Mouse (Mus musculus) ovary, postnatal 36 days (tissue): ENCODE results near the gene Pign.

Source experiments
- DNase-seq: peaks from one replicate; pipeline ENCODE4 v3.0.0; 2022; ENCODE audit warnings: low spot score, mixed read lengths

The Pign gene

GRCm38 (mm10) chr1:105663171-105663961, at the start of gene Pign, which contains the start of gene Relch:
TSS of gene Pign (minus strand) at chr1:105663677.
TSS of gene Relch (plus strand) at chr1:105663861.
- peak; percentile 95 for DNase-seq

- DNase-seq = no peak
These were observed 49.3 kb upstream of the Pign start for GRCm38 (mm10) chr1:105712822-105713221.

- DNase-seq = no peak
These were observed 47.8 kb upstream of the Pign start for GRCm38 (mm10) chr1:105711227-105711626.

- no peak for DNase-seq
These were observed 45.9 kb upstream of the Pign start for GRCm38 (mm10) chr1:105709415-105709814.

GRCm38 (mm10) chr1:105700984-105701530, 37.6 kb upstream of the Pign start:
- no peak for DNase-seq

GRCm38 (mm10) chr1:105695581-105695980, 32.1 kb upstream of the Pign start:
- DNase-seq = no peak

- no peak for DNase-seq
These were observed 22.0 kb upstream of the Pign start for GRCm38 (mm10) chr1:105685501-105685900.

- DNase-seq = peak; percentile 3
These were observed 17.1 kb upstream of the Pign start for GRCm38 (mm10) chr1:105680587-105680986.

- no peak for DNase-seq
These were observed 11.3 kb upstream of the Pign start for GRCm38 (mm10) chr1:105674763-105675162.

GRCm38 (mm10) chr1:105669700-105670099, 6.2 kb upstream of the Pign start:
- no peak for DNase-seq

- no peak for DNase-seq
These were observed 710 bp upstream of the Pign start for GRCm38 (mm10) chr1:105663962-105664812.

GRCm38 (mm10) chr1:105662820-105663170, 682 bp downstream of the Pign start:
- DNase-seq = no peak

- no peak for DNase-seq
These were observed 3.5 kb downstream of the Pign start for GRCm38 (mm10) chr1:105660015-105660414.

GRCm38 (mm10) chr1:105653981-105654380, 9.5 kb downstream of the Pign start:
- DNase-seq = no peak

- no peak for DNase-seq
These were observed 12.8 kb downstream of the Pign start for GRCm38 (mm10) chr1:105650650-105651049.

- DNase-seq = no peak
These were observed 19.4 kb downstream of the Pign start for GRCm38 (mm10) chr1:105644093-105644492.

GRCm38 (mm10) chr1:105630481-105630880, 33.0 kb downstream of the Pign start:
- no peak for DNase-seq

- DNase-seq = no peak
These were observed 73.8 kb downstream of the Pign start for GRCm38 (mm10) chr1:105589673-105590072.

- DNase-seq = no peak
These were observed 74.8 kb downstream of the Pign start for GRCm38 (mm10) chr1:105588697-105589096.

- no peak for DNase-seq
These were observed 80.7 kb downstream of the Pign start for GRCm38 (mm10) chr1:105582800-105583199.

GRCm38 (mm10) chr1:105580909-105581308, 82.6 kb downstream of the Pign start:
- DNase-seq = no peak

GRCm38 (mm10) chr1:105566051-105566450, 97.4 kb downstream of the Pign start:
- DNase-seq = no peak

- no peak for DNase-seq
These were observed 99.2 kb downstream of the Pign start for GRCm38 (mm10) chr1:105564289-105564688.
